Mouse (Mus musculus) liver, adult 2 months (tissue): ENCODE data around the gene Rnf111.

ENCODE experiments used
- CTCF ChIP-seq: fragments of 200-500 bp; IDR thresholded peaks from 2 replicates; pipeline ENCODE4 v1.5.1; 2011; ENCODE audit warnings: low read depth, low read length, control low read depth
- POLR2A ChIP-seq: fragments of 200-500 bp; IDR thresholded peaks from 2 replicates; pipeline ENCODE4 v1.6.1; 2011; ENCODE audit warnings: low read length, control low read depth; ENCODE audit not compliant: insufficient read depth; ENCODE audit errors: extremely low read depth

GRCm38 (mm10) chr9:70543048-70543880, 39.7 kb upstream of the Rnf111 start:
- no peak for TF ChIP-seq CTCF
- TF ChIP-seq POLR2A = no peak
